Mouse (Mus musculus) mature B cell (primary cell): ENCODE measurements around the gene Pfn2.
"Not testable (repeated sequence)": the region's sequence is repeated elsewhere in the genome, so short reads cannot be mapped to it uniquely, and the experiment has no call there.

Experiments
- in situ Hi-C: fragments of 300-500 bp; cut with MboI; formaldehyde crosslinking; loops from 2 replicates; pipeline ENCODE4 v1.14.3; 2019

Pfn2 gene

DNA sequence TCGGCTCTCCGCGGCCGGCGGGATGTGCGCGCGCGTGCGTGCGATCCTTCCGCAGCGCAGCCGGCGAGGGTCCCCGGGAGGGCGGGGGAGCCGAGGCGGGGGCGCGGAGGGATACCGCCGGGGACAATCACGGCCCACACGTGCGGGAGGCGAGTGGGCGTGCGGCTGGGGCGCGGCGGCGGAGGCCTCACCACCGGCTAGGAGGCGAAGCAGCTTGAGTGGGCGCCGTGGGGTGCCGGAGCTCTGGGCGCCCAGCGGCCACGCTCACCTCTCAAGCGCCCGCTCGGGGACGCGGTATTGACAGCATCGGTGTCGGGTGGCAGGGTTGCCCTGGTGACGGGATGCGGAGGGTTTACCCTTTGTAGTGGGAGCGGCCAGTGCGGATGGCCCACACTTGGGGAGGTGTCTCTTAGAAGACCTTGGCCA, at the start of gene Pfn2:
Pfn2 (minus strand) TSS at position 320 of the 426 bp plus-strand sequence.
- in situ Hi-C loops, result loop anchor here (25.0 kb wide), 4 partner anchors 185 to 940 kb away; partner anchors contain the start of gene Commd2

DNA sequence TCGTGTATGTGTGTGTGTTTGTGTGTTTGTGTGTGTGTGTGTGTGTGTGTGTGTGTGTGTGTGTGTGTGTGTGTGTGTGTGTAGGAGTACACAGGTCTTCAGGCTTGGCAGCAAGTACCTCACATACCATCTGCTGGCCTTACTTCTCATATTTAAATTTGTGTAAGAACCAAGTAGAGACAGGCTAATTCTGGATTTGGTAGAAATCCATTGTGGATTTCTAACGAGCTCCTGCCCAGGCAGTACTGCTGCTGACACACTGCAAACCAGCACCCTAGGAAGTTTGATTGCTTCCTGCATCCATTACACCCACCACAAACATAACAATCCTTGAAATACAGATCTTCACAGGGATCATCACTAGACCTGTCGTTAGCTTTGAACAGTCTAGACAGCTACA, 35.1 kb upstream of the Pfn2 start:
- in situ Hi-C loops, result no loop called here

DNA sequence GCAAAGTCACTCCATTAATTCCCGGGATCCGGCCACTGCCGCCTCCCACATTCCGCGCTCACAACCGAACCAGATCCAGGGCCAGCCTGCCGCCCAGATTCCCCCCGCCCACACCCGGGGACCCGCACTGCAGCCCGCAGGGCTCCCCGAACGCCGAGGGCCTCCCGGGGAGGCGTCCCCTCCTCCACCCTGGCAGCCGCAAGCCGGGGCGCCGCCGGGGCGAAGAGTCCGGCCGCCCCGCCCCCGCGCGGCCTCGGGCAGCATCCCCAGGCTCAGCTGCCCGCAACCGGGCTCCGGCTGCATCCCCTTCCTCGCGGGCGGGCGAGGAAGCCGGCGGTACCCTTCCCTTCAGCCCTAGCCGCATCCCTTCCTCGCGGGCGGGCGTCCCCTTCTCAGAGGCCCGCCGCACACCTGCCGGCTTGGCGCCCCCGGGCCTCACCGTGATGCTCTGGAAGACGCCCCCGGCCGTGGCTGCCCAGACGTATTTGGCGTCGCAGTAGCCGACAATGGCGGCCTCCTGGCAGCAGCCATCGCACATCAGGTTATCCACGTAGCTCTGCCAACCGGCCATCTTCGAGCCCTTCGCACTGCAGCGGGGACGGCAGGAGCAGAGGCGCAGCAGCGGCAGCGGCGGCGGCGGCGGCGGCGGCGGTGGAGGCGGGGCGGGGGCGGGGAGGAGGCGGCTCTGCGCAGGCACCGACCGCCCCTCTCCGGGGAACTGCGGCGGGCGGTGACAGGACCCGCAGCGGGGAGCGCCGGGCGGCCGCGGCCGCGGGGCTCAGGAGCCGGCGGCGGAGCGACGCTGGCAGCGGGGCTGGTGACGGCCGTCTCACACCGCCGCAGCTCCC, 743 bp downstream of the Pfn2 start:
- in situ Hi-C loops, result loop anchor here (25.0 kb wide), 4 partner anchors 185 to 940 kb away; partner anchors contain the start of gene Commd2

GRCm38 (mm10) chr3:57846662-57846911, 1.3 kb downstream of the Pfn2 start:
- in situ Hi-C loops, result loop anchor here (25.0 kb wide), 4 partner anchors 184 to 941 kb away; partner anchors contain the start of gene Commd2

DNA sequence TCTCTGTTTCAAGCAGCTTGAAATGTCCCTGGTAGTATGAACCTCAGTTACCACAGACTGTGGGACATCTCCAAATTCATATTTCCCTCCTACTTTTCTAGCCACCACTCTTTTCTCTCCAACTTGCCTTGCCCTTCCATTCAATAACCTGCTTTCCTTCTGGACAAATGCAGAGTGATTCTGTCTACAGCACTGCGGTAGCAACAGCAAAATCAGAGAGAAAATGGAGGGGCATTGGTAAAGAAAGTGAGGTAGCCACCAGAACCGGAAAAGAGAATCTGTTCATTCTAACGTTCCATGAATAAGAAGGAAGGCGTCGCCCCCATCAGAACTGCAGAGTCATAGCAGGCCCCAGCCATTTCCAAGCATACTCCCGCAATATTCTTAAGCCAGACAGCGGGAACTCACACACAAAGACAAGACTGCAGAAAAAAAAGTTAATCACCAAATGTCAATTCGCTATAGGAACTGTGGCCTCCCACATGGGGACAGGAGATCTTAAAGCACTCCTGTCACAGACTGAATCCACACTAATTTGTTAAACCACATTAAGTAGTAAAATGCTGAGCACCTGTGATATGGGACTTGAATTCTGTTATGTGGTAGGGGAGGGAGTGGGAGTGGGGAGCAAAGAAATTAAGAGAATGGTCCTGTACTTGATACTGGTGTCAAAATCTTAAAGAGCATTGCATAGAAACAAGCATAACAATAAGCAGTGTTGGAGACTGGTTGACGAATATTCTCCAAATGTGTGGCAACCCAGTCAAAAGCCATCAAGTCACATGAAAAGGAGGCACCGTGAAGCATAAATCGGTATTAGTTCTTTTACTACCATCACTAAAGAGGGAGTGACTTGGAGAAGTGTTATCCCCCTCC, 1.9 kb downstream of the Pfn2 start:
- in situ Hi-C loops, result loop anchor here (25.0 kb wide), 4 partner anchors 184 to 941 kb away; partner anchors contain the start of gene Commd2

- in situ Hi-C loops, result loop anchor here (25.0 kb wide), 4 partner anchors 181 to 944 kb away; partner anchors contain the start of gene Commd2
Measured at GRCm38 (mm10) chr3:57843775-57844174, 4.1 kb downstream of the Pfn2 start.

DNA sequence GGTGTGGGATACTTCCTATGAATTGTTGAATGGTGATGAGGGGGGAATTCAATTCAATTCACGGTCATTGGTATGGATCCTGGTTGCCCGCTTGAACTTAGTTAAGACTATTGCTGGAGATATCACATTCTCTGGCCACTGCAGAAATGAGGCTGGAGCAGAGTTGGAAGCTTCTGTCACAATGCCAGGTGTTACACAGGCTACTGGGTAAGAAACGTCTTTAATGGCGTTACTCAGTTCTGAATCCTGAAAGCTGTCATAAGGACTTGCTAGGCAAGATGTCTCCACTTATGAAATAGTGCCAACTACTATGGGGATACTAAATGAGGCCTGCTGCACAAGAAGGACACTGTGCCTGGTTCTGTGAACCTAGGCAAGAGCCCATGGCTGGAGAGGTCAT, 11.0 kb downstream of the Pfn2 start:
- in situ Hi-C loops, result loop anchor here (25.0 kb wide), 4 partner anchors 175 to 950 kb away; partner anchors contain the start of gene Commd2

DNA sequence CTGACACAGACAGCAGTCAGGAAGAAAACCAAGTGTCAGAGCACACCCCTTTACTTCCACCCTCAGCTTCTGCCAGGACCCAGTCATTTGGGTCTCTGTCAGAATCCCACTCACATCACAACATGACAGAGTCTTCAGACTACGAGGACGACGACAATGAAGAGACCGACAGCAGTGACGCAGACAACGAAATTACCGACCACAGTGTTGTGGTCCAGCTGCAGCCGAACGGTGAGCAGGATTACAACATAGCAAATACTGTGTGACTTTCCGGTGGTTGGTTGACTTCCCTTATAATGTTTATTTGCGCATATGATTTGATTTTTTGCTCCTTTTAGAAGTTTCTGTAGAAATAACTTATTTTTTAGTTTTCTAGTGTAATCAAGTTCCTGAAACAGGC, 14.3 kb downstream of the Pfn2 start:
- in situ Hi-C loops, result loop anchor here (25.0 kb wide), 4 partner anchors 171 to 954 kb away; partner anchors contain the start of gene Commd2

DNA sequence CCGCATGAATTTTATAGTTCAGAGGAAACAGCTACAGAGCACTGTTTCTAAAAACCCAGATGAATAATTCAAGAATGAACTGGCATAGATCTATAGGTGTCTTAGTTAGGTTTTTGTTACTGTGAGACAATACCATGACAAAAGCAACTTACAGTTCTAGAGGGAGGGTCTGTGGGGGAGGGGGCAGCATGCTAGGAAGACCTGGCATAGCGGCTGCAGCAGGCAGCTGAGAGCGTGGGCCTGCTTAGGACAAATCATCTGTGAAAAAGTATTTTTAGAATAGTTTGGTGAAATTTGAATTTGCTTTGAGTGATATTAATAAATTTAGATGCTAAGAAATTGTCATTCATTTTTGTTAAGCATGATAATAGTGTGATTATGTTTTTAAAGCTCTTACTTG, 22.0 kb downstream of the Pfn2 start:
- in situ Hi-C loops, result loop anchor here (25.0 kb wide), 4 partner anchors 164 to 961 kb away; partner anchors contain the start of gene Commd2

DNA sequence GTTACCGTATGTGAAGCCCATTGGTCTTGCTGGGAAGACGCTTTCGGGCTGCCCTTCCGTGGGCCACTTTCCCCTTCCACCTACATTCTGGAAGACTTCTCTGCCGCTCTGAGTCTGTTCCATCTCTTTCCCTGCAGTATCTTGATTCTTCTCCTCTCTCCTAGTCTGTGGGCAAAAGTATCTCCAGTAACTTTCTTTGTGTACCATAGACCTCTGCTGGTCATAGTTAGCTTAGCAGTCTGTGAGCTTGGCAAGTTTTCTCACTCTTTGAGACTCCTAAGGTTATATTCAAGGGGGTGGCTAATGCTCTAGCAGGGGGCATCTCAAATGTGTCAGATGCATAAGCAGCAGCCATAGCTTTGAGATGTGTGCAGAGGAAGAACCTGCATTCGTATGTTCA, 32.4 kb downstream of the Pfn2 start:
- in situ Hi-C loops, result no loop called here

DNA sequence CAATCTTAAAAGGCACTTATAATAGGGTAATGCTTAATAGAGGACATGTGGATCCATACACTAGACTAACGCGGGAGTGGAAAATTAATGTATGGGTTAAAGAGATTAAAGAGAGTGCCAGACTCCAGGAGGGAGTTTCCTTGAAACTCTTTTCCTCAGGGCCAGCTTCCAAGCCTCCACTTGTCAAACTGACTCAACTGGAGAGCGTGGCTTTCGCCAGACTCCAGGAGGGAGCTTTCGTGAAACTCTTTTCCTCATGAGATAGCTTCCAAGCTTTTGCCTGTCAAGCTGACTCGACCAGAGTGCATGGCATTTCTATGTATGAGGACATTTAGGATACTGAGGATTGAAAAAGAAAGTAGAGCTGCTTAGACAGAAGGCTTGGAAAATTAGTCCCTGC, 52.8 kb downstream of the Pfn2 start:
- in situ Hi-C loops, result not testable (repeated sequence)
